Mouse (Mus musculus) right cerebral cortex, postnatal 4 days (tissue): ENCODE data around the gene Zdhhc7.

ENCODE experiments used
- DNase-seq: peaks from one replicate; pipeline ENCODE4 v3.0.0-alpha.2; 2022

Gene Zdhhc7

GRCm38 (mm10) chr8:120066226-120066625 lies 35.1 kb downstream of the Zdhhc7 start:
- DNase-seq = no peak

- DNase-seq = no peak
These were observed 35.7 kb downstream of the Zdhhc7 start for GRCm38 (mm10) chr8:120065611-120066010.

- DNase-seq = no peak
These were observed 38.0 kb downstream of the Zdhhc7 start for GRCm38 (mm10) chr8:120063326-120063725.

- DNase-seq = no peak
These were observed 38.5 kb downstream of the Zdhhc7 start for GRCm38 (mm10) chr8:120062742-120063141.

GRCm38 (mm10) chr8:120057078-120057477 lies 44.2 kb downstream of the Zdhhc7 start:
- no peak for DNase-seq

GRCm38 (mm10) chr8:120054833-120055232 lies 46.4 kb downstream of the Zdhhc7 start:
- no peak for DNase-seq

GRCm38 (mm10) chr8:120052318-120052717 lies 49.0 kb downstream of the Zdhhc7 start:
- no peak for DNase-seq

GRCm38 (mm10) chr8:120051908-120052307 lies 49.4 kb downstream of the Zdhhc7 start:
- DNase-seq = no peak

- no peak for DNase-seq
These were observed 50.3 kb downstream of the Zdhhc7 start for GRCm38 (mm10) chr8:120051006-120051405.

- no peak for DNase-seq
These were observed 50.9 kb downstream of the Zdhhc7 start for GRCm38 (mm10) chr8:120050376-120050775.

GRCm38 (mm10) chr8:120049949-120050348 lies 51.3 kb downstream of the Zdhhc7 start:
- DNase-seq = no peak

GRCm38 (mm10) chr8:120046258-120047020 lies 54.8 kb downstream of the Zdhhc7 start:
- DNase-seq = peak; percentile 76

GRCm38 (mm10) chr8:120045471-120045870 lies 55.8 kb downstream of the Zdhhc7 start:
- DNase-seq = no peak

GRCm38 (mm10) chr8:120044907-120045306 lies 56.4 kb downstream of the Zdhhc7 start:
- no peak for DNase-seq

GRCm38 (mm10) chr8:120042542-120043312 lies 58.6 kb downstream of the Zdhhc7 start:
- no peak for DNase-seq

- DNase-seq = no peak
These were observed 60.4 kb downstream of the Zdhhc7 start for GRCm38 (mm10) chr8:120040861-120041260.

GRCm38 (mm10) chr8:120039313-120039919 lies 61.9 kb downstream of the Zdhhc7 start:
- DNase-seq = no peak

- DNase-seq = no peak
These were observed 62.5 kb downstream of the Zdhhc7 start for GRCm38 (mm10) chr8:120038741-120039140.

- no peak for DNase-seq
These were observed 63.7 kb downstream of the Zdhhc7 start for GRCm38 (mm10) chr8:120037611-120038010.

- DNase-seq = peak; percentile 23
These were observed 64.1 kb downstream of the Zdhhc7 start for GRCm38 (mm10) chr8:120037199-120037598.

- DNase-seq = no peak
These were observed 64.7 kb downstream of the Zdhhc7 start for GRCm38 (mm10) chr8:120036578-120036977.

GRCm38 (mm10) chr8:120036111-120036510 lies 65.2 kb downstream of the Zdhhc7 start:
- no peak for DNase-seq

- no peak for DNase-seq
These were observed 66.8 kb downstream of the Zdhhc7 start for GRCm38 (mm10) chr8:120034471-120034870.
